Mouse (Mus musculus): ENCODE results near the gene C1rl.

GRCm38 (mm10) chr6:124476796-124477195, 16.1 kb upstream of the C1rl start:
- TF ChIP-seq CTCF (IDR thresholded peaks at IDR 0.05; ENCODE audit: extremely low read depth, insufficient read length, insufficient replicate concordance, low read depth, low read length) (no peak), POLR2A (IDR thresholded peaks at IDR 0.05; ENCODE audit: low read depth, low read length) (no peak)

All from small intestine, adult 2 months (tissue).